In the genomic region with DNA sequence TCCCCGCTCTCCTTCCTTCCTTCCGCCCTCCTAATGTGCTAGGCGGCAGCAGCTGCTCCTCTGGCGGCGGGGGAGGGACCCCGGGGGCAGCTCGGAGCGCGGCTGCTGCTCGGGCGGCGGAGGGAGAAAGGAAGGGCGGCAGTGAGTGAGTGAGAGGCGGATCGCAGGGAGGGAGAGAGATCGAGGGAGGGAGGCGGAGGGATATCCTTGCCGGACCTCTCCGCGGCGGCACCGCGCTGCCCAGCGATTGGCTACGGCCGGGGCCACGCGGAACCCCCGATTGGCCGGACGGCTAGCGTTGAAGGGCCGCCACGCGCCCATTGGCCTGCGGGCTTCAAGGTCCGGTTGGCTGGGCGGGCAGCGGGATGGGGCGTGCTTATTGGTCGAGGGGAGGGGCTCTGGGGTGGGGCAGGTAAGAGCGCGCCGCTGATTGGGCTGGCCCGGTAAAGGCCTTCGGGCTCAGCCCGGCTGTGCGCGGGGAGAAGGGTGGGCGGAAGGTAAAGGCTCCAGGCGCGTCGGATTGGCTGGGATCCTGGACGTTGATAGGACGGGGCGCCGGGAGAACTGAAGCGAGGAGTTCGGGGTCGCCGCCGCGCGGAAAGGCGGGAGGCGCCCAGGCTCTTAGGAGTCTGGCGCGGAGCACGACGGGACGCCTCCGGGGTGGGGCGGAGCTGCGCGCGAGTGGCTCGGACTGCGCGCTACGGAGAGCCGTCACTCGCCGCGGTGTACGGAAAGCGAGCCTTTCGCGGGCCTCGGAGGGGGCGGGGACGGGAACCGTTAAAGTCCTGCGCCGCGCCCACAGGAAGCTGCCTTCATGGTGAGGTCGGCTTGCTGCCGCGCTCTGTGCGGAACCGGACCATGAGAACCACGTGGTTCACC, we compare ENCODE assay signal across 8 mouse cellular contexts. TPM values are rescaled to one million over a fixed set of nuclear protein-coding genes. Genes with fewer than 3 reads are reported as not detected.
DNase-seq lines count a peak whose midpoint lies in the region; ATAC-seq and TF ChIP-seq lines count a peak whose summit lies in the region.

A gene (minus strand): TSS at position 118 of the 879 bp plus-strand sequence.

- TF ChIP-seq CTCF in kidney, adult 2 months (conservative IDR thresholded peaks at IDR 0.05; ENCODE audit: insufficient read depth, insufficient read length, low read depth, low read length) = no peak
- no peak for TF ChIP-seq CTCF in spleen, adult 2 months (IDR thresholded peaks at IDR 0.05; ENCODE audit: extremely low read depth, insufficient read depth, insufficient read length, insufficient replicate concordance)

- WGBS in embryonic facial prominence, embryonic 13.5 days = under 1% methylated on average over 100 of the region's 101 CpGs
- WGBS in kidney, adult 2 months = under 1% methylated on average over 101 of the region's 101 CpGs
- WGBS in limb, embryonic 12.5 days = under 1% methylated on average over 80 of the region's 101 CpGs
- WGBS in midbrain, embryonic 15.5 days = under 1% methylated on average over 94 of the region's 101 CpGs
- WGBS in spleen, adult 2 months = under 1% methylated on average over 86 of the region's 101 CpGs

- H3K4me3 ChIP-seq in embryonic facial prominence, embryonic 13.5 days = peak within 1 kb of the TSS; percentile 82
- H3K4me3 ChIP-seq in kidney, adult 2 months (ENCODE audit: insufficient read depth, low read depth, low read length) = peak within 1 kb of the TSS; percentile 87
- peak within 1 kb of the TSS; percentile 89 for H3K4me3 ChIP-seq in limb, embryonic 12.5 days (replicated peaks)
- peak within 1 kb of the TSS; percentile 71 for H3K4me3 ChIP-seq in midbrain, embryonic 15.5 days
- peak within 1 kb of the TSS; percentile 99 for H3K4me3 ChIP-seq in spleen, adult 2 months (ENCODE audit: extremely low read depth, insufficient read depth, insufficient read length)

- H3K9me3 ChIP-seq in embryonic facial prominence, embryonic 13.5 days = no peaks in the 10 kb centered on the region
- H3K9me3 ChIP-seq in limb, embryonic 12.5 days = no peaks in the 10 kb centered on the region
- H3K9me3 ChIP-seq in midbrain, embryonic 15.5 days = no peaks in the 10 kb centered on the region

- peak within 1 kb of the TSS; percentile 97 for H3K27ac ChIP-seq in embryonic facial prominence, embryonic 13.5 days
- H3K27ac ChIP-seq in kidney, adult 2 months (ENCODE audit: insufficient read depth, low read depth, low read length) = peak within 1 kb of the TSS; percentile 82
- H3K27ac ChIP-seq in limb, embryonic 12.5 days = peak within 1 kb of the TSS; percentile 98
- H3K27ac ChIP-seq in midbrain, embryonic 15.5 days = peak within 1 kb of the TSS; percentile 97
- H3K27ac ChIP-seq in spleen, adult 2 months (ENCODE audit: insufficient read depth, low read length) = peak within 1 kb of the TSS; percentile 96

- H3K4me2 ChIP-seq in embryonic facial prominence, embryonic 13.5 days = peak within 1 kb of the TSS; percentile 82
- H3K4me2 ChIP-seq in limb, embryonic 12.5 days = peak within 1 kb of the TSS; percentile 78
- H3K4me2 ChIP-seq in midbrain, embryonic 15.5 days = peak within 1 kb of the TSS; percentile 93

- no peaks in the 10 kb centered on the region for H3K27me3 ChIP-seq in embryonic facial prominence, embryonic 13.5 days
- no peaks in the 10 kb centered on the region for H3K27me3 ChIP-seq in kidney, adult 2 months (replicated peaks; ENCODE audit: control insufficient read depth, insufficient read depth, low read length)
- no peaks in the 10 kb centered on the region for H3K27me3 ChIP-seq in limb, embryonic 12.5 days
- no peaks in the 10 kb centered on the region for H3K27me3 ChIP-seq in midbrain, embryonic 15.5 days (replicated peaks)
- no peaks in the 10 kb centered on the region for H3K27me3 ChIP-seq in spleen, adult 2 months (ENCODE audit: control insufficient read depth, insufficient read depth, low read length)

- peaks cover 31% of the 10 kb centered on the region for H3K4me1 ChIP-seq in embryonic facial prominence, embryonic 13.5 days
- no peaks in the 10 kb centered on the region for H3K4me1 ChIP-seq in kidney, adult 2 months (ENCODE audit: control insufficient read depth, insufficient read depth, low read length)
- peaks cover 30% of the 10 kb centered on the region for H3K4me1 ChIP-seq in limb, embryonic 12.5 days (replicated peaks)
- peaks cover 36% of the 10 kb centered on the region for H3K4me1 ChIP-seq in midbrain, embryonic 15.5 days
- peaks cover 5% of the 10 kb centered on the region; the same call in 1 of the 2 replicates for H3K4me1 ChIP-seq in spleen, adult 2 months (ENCODE audit: control insufficient read depth, insufficient read depth, insufficient read length)

- H3K9ac ChIP-seq in embryonic facial prominence, embryonic 13.5 days = peak within 1 kb of the TSS; percentile 94
- peak within 1 kb of the TSS; percentile 93 for H3K9ac ChIP-seq in limb, embryonic 12.5 days (replicated peaks)
- peak within 1 kb of the TSS; percentile 84 for H3K9ac ChIP-seq in midbrain, embryonic 15.5 days

- TF ChIP-seq POLR2A in kidney, adult 2 months (IDR thresholded peaks at IDR 0.05; ENCODE audit: low read depth, low read length) = peak; percentile 63
- peak; percentile 67 for TF ChIP-seq POLR2A in spleen, adult 2 months (IDR thresholded peaks at IDR 0.05; ENCODE audit: low read depth, low read length)

- peaks cover 23% of the 10 kb centered on the region for H3K36me3 ChIP-seq in embryonic facial prominence, embryonic 13.5 days
- peaks cover 3% of the 10 kb centered on the region; the same call in 1 of the 2 replicates for H3K36me3 ChIP-seq in kidney, adult 2 months (ENCODE audit: control insufficient read depth, insufficient read depth, low read length)
- peaks cover 34% of the 10 kb centered on the region for H3K36me3 ChIP-seq in limb, embryonic 12.5 days
- H3K36me3 ChIP-seq in midbrain, embryonic 15.5 days (replicated peaks) = peaks cover 10% of the 10 kb centered on the region; the same call in 1 of the 2 replicates
- peaks cover 9% of the 10 kb centered on the region for H3K36me3 ChIP-seq in spleen, adult 2 months (ENCODE audit: control insufficient read depth, insufficient read depth, low read length)

- peak; percentile 96 for ATAC-seq in embryonic facial prominence, embryonic 13.5 days (ENCODE audit: insufficient number of reproducible peaks, insufficient read depth, low FRiP score, low TSS enrichment, low read depth)
- ATAC-seq in limb, embryonic 12.5 days (ENCODE audit: insufficient number of reproducible peaks, insufficient read depth, low FRiP score, low TSS enrichment, low read depth) = peak; percentile 98
- ATAC-seq in midbrain, embryonic 15.5 days (replicated peaks) = peak; percentile 97

- DNase-seq in 3134 (ENCODE audit: extremely low read depth, insufficient read length, low spot score) = peak; percentile 100
- peak; percentile 99 to 100 for DNase-seq in adrenal gland, postnatal 36 days
- peak; percentile 96 to 99 for DNase-seq in heart, adult 18-20 months
- DNase-seq in kidney, adult 2 months = peak; percentile 99
- peak; percentile 98 for DNase-seq in spleen, adult 2 months (ENCODE audit: low read depth in 1 of 2, low spot score in 2 of 2)

RNA-seq across cellular contexts. Expression of the gene that starts here (rescaled TPM):
- 100 to 1,000 TPM; 112 to 138 TPM for total RNA-seq in adrenal gland, postnatal 36 days (2021)
- polyA plus RNA-seq in embryonic facial prominence, embryonic 13.5 days (2015; fragmentation: Nextera tagmentation; extraction: Ambion mirVana) = 59.7 and 62.6 TPM in 2 replicates
- total RNA-seq in heart, adult 18-20 months (2021) = 10 to 100 TPM; 80.8 to 82.9 TPM
- 22.3 and 25.6 TPM in 2 replicates for polyA plus RNA-seq in kidney, adult 2 months (2012; rRNA removed)
- 60.2 and 62.7 TPM in 2 replicates for polyA plus RNA-seq in limb, embryonic 12.5 days (2016; fragmentation: Nextera tagmentation; extraction: Ambion mirVana)
- polyA plus RNA-seq in midbrain, embryonic 15.5 days (2015; fragmentation: Nextera tagmentation; extraction: Ambion mirVana) = 33.8 and 34.6 TPM in 2 replicates
- 20.8 and 22.8 TPM in 2 replicates for polyA plus RNA-seq in spleen, adult 2 months (2012; rRNA removed)

Comparison
In these comparisons a context has a peak if more than half of its experiments do, and no peak if none do; other contexts are left out.
1. Peak in every context shown above with its lines: DNase-seq, ATAC-seq, H3K4me3 ChIP-seq and H3K27ac ChIP-seq.